Mouse (Mus musculus): Measurements from ENCODE around the gene Ppid. TPM values are rescaled to one million over a fixed set of nuclear protein-coding genes. Genes with fewer than 3 reads are reported as not detected.

Ppid gene
- 138 TPM for polyA plus RNA-seq (2021)

DNA sequence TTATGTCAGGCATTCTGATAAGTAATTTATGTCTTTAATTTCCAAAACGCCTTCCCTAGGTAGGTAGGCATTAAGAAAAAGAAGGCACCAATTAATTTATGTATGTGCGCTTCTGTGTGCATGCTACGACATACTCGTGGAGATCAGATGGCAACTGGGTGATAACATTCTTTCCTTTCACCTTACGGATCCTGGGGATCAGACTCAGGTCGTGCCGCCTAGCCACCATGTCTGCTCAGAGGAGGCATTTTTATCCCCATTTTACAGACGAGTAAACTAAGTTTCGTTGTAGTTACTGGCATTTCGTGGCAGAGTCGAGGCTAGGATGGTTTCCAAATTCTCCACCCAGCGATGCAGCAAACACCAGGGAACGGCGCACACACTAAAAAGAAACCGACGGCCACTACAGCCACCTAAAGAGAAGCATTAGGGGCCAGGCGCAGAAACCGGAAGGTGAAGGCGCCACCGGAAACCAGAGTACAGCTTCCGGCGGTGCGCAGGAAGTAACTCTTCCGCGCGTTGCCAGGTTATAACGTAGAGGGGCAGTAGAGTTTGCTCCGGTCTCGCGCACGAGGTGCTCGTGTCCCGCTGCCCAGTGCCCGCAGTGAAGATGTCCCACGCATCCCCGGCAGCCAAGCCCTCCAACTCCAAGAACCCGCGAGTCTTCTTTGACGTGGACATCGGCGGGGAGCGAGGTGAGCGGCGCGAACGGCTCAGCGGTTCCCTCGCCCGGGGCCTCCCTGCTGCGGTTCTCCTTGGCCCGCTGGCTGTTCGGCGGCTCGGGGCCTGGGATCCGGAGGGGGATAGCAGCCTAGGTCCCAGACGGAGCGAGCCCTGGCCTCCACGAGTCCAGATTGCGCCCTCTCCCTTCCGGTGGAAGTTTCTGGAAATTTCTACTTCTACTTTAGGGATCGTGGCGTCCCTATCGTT lies at the start of gene Ppid:
TSS of gene Ppid (plus strand) at position 480 of the 930 bp plus-strand sequence.
- POLR2A ChIA-PET: interaction anchor here (1.2 kb wide), 1 partner anchor 347 kb away, joined by 4 read pairs; no protein-coding TSS in a partner anchor
- ATAC-seq: peak; percentile 80
- no peak for TF ChIP-seq CTCF (IDR thresholded peaks at IDR 0.05)
- peak; percentile 48 for DNase-seq (ENCODE audit: low read depth, low spot score)
- in situ Hi-C loops (cut with MboI; ENCODE audit: low pct_unique_long_range_greater_than_20kb): loop anchor here (5.0 kb wide), 2 partner anchors 304 to 634 kb away; partner anchors contain the start of gene Rapgef2
- CTCF ChIA-PET: interaction anchor here (0.6 to 2.1 kb wide), 3 partner anchors 54 to 394 kb away, joined by 3 to 5 read pairs (median 3); no protein-coding TSS in a partner anchor
- no peaks in the 10 kb centered on the region for H3K27me3 ChIP-seq

DNA sequence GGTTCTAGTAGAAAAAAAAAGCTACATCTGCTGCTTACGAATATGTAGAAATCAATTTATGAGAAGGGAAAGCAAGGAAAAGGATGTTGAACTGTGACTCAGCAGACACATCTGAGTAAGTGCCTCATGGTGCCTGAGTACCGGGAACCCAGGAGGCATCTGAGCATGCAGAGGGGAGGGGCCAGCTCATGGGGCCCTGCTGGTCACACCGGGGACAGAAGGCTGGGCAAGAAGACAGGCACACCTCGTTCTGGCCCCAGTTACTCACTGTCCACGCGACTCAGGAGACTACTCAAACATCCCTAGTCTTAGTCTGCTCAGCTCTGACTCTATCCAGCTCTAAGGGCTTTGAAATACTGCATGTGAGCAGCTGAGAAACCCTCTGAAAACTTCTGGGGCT lies 48.6 kb upstream of the Ppid start:
- no peaks in the 10 kb centered on the region for H3K27me3 ChIP-seq
- no peak for TF ChIP-seq CTCF (IDR thresholded peaks at IDR 0.05)
- in situ Hi-C loops (cut with MboI; ENCODE audit: low pct_unique_long_range_greater_than_20kb): no loop called here
- DNase-seq (ENCODE audit: low read depth, low spot score) (peak; percentile 68), ATAC-seq (peak; percentile 100)
- ChIA-PET CTCF (interaction anchor here (1.0 to 2.2 kb wide), 6 partner anchors 10 to 78 kb away, joined by 3 to 7 read pairs (median 4); no protein-coding TSS in a partner anchor), POLR2A (interaction anchor here (0.6 to 1.9 kb wide), 2 partner anchors 21 to 24 kb away, joined by 4 to 6 read pairs; no protein-coding TSS in a partner anchor)

DNA sequence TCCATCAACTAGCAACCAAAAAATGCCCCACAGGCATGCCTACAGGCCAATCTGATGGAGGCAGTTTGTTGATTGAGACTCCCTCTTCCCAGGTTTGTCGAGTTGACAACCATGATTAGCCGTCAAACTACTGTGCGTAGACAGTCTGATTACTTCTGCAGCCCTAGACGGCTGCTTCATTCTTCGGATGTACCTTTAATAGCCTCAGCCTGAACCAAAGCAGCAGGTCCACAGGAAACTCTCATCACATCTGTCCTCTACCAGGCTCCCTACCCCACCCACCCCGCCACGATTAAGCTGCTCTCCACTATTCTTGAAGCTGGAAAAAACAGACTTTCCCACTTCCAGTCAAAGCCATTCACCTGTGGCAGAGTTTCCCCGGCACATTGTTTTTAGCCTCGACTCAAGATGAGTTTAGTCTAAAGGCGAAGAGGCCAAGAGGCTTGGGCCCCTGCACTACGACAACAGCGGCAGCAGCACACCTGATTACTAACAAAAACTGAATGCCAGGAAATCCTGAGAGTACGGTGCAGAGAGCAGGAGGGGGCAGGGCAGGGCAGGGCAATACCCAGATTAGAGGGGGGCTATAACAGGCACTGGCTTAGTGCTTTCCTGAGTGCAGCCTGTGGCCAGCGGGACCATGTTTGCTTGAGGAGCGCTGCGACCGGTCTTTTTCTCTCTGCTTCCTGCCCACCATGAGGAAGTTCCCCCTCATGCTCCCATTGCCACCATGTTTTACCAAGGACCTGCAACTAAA lies 42.3 kb upstream of the Ppid start:
- ChIA-PET CTCF (no interaction called here), POLR2A (no interaction called here)
- no peak for DNase-seq (ENCODE audit: low read depth, low spot score)

DNA sequence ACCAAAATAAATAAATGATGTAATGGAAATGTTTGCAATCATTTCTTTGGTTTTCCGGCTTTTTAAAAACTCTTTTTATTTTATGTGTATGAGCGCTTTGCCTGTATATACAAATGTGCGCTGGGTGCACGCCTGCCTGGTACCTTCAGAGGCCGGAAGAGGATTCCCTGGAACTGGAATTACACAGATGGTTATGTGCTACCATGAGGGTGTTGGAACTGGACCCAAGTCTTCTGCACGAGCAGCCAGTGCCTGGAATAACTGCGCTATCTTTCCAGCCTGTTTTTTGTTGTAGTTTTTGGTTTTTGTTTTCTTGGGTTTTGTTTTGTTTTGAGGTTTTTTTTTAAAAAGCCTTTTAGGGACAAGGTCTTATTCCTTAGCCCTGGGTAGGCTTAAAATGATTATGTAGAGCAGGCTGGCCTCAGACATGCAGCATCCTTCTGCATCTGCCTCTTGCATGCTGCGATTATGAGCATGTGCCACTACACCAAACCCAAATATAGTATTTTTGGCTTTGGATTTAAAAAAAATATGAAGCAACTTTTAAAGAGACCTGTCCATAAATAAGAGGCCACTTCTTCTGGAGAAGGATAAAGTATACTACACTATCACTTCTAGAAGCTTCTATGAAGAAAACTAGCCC lies 41.3 kb upstream of the Ppid start:
- ChIA-PET POLR2A (no interaction called here), CTCF (interaction anchor here (1.3 to 1.5 kb wide), 2 partner anchors 10 to 73 kb away, joined by 3 read pairs; no protein-coding TSS in a partner anchor)
- no peak for TF ChIP-seq CTCF (IDR thresholded peaks at IDR 0.05)
- H3K27me3 ChIP-seq: no peaks in the 10 kb centered on the region
- in situ Hi-C loops (cut with MboI; ENCODE audit: low pct_unique_long_range_greater_than_20kb): no loop called here
- ATAC-seq (no peak), DNase-seq (ENCODE audit: low read depth, low spot score) (no peak)

More for the DNA sequence above, 42.3 kb upstream of the Ppid start:
- no peak for ATAC-seq
- in situ Hi-C loops (cut with MboI; ENCODE audit: low pct_unique_long_range_greater_than_20kb): no loop called here
- TF ChIP-seq CTCF (IDR thresholded peaks at IDR 0.05): no peak
- no peaks in the 10 kb centered on the region for H3K27me3 ChIP-seq

DNA sequence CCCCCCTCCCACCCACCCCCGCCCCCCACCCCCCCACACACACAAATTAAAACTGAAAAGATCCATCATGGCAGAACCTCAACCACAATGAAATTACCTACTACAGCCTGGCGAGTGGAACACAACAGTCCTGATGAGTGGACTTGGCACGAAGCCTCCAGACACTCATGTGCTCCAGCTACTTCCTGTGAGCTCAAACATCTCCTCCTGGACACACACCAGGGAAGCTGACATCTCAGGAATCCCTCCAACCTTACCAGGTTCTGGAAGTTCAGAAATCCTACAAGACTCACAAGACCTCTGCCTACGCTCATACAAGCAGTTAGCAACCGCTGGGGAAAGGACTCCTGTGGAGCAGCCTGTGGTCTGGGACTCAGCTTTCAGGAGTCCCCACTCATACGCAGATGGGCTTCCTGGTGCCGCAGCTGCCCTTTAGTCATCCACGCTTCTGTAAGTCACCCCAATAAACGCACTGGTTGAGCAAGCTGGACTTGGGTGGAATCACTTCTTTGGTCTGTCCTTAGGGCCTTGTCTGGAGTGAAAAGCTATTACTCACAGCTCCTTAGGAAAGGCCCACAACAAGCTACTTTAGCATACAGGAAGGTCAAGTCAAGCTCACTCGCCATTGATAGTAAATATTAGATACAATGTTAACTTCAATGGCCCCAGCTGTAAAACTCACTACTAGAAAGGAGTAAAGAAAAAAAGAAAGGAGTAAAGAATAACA lies 39.2 kb upstream of the Ppid start:
- H3K27me3 ChIP-seq: no peaks in the 10 kb centered on the region
- no peak for TF ChIP-seq CTCF (IDR thresholded peaks at IDR 0.05)
- ChIA-PET CTCF (interaction anchor here (0.9 to 2.5 kb wide), 7 partner anchors 9 to 35 kb away, joined by 3 to 8 read pairs (median 5); no protein-coding TSS in a partner anchor), POLR2A (no interaction called here)
- in situ Hi-C loops (cut with MboI; ENCODE audit: low pct_unique_long_range_greater_than_20kb): no loop called here
- DNase-seq (ENCODE audit: low read depth, low spot score) (no peak), ATAC-seq (peak; percentile 56)

DNA sequence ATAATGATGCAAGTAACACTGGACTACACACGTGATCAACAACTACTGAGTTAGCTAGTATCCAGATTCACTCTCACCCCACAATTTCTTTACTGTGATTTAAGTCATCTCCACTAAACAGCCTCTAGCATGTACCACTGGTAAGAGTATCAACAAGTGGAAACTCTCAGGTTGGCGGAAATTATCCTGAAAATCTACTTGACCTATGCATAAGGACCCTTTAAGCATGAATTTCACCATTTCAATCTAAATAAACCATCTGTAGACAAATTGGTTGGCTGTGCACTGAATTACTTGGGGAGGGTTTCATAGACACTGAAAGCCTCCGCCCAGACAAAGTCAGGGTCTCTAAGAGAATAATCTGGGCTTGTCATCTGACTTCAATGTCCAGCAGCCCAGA lies 37.4 kb upstream of the Ppid start:
- H3K27me3 ChIP-seq: no peaks in the 10 kb centered on the region
- ChIA-PET CTCF (interaction anchor here (0.7 to 2.5 kb wide), 3 partner anchors 8 to 174 kb away, joined by 3 to 8 read pairs (median 5); no protein-coding TSS in a partner anchor), POLR2A (no interaction called here)
- no peak for ATAC-seq
- no peak for TF ChIP-seq CTCF (IDR thresholded peaks at IDR 0.05)
- DNase-seq (ENCODE audit: low read depth, low spot score): no peak
- in situ Hi-C loops (cut with MboI; ENCODE audit: low pct_unique_long_range_greater_than_20kb): no loop called here

DNA sequence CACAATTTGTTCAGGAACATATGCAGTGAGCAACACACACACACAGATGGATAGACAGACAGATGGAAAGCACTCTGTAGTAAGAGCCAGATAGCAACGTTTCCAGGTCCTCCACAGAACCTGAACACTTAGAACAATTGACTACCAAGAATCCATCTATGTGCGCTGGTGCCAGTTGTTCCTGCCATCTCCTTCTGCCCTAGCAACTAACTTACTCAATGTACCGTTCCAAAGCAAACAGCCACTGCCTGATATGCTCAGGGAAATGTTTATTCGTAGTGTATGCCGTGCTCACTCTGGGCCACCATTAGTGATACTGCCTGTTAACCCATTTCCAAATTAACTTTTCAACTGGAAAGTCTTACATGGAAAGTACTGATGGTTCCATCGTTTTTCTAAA lies 36.1 kb upstream of the Ppid start:
- DNase-seq (ENCODE audit: low read depth, low spot score): no peak
- TF ChIP-seq CTCF (IDR thresholded peaks at IDR 0.05): no peak
- in situ Hi-C loops (cut with MboI; ENCODE audit: low pct_unique_long_range_greater_than_20kb): no loop called here
- ATAC-seq: no peak
- ChIA-PET POLR2A (no interaction called here), CTCF (no interaction called here)
- no peaks in the 10 kb centered on the region for H3K27me3 ChIP-seq

DNA sequence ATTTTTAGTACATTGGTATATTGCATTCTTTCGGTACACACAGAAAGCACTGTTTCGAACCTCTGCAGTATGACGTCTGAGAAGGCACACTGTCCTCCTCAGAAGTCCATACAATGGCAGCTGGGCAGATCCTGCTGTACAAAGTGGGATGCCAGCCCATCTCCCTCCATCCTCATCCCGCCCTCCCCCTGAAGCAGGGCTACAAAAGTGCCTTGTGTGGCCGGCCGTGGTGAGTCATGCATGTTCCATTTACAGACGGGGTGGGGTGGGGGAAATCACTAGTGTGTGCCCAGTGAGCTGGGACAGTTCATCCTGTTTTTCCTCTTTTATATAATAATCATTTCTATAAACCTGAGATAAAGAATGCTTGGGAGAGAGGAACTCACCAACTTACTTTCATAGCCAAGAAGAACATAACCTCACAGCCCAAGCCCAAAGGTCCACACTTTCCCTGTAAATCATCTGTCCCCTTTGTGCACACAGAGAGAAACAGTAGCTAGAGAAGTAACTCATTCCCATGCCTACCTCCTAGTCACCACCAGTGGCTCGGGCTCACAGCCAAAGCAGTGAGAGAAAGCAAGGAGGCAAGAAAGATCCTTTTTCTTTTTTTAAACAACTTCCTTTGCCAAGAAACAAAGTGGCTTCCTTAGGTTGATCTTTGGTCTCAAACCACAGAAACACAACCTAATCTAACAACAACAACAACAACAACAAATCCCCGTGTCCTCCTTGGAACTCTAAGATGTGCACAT lies 31.9 kb upstream of the Ppid start:
- no peaks in the 10 kb centered on the region for H3K27me3 ChIP-seq
- no peak for TF ChIP-seq CTCF (IDR thresholded peaks at IDR 0.05)
- DNase-seq (ENCODE audit: low read depth, low spot score) (peak; percentile 75), ATAC-seq (peak; percentile 89)
- POLR2A ChIA-PET: interaction anchor here (1.0 kb wide), 1 partner anchor 8 kb away, joined by 6 read pairs; the partner anchor contains the start of gene Fnip2
- CTCF ChIA-PET: interaction anchor here (0.8 to 1.2 kb wide), 3 partner anchors 27 to 73 kb away, joined by 3 to 5 read pairs (median 3); no protein-coding TSS in a partner anchor
- in situ Hi-C loops (cut with MboI; ENCODE audit: low pct_unique_long_range_greater_than_20kb): no loop called here

DNA sequence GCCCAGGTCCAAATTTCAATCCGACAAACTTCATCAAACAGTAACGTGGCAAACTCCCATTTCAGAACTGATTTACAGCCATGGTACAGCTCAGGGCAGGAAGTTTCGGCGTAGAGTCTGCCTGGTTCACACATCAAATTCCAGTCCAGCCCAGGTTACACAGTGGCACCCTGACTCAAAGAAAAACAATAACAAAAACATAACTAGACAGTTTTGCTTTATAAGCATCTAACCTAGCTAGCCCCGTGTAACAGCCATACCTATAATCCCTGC lies 31.4 kb upstream of the Ppid start:
- ATAC-seq: peak; percentile 54
- CTCF ChIA-PET: interaction anchor here (0.8 to 1.2 kb wide), 4 partner anchors 27 to 73 kb away, joined by 3 to 5 read pairs (median 3); no protein-coding TSS in a partner anchor
- POLR2A ChIA-PET: no interaction called here

More for the DNA sequence above, 31.4 kb upstream of the Ppid start:
- TF ChIP-seq CTCF (IDR thresholded peaks at IDR 0.05): no peak
- in situ Hi-C loops (cut with MboI; ENCODE audit: low pct_unique_long_range_greater_than_20kb): no loop called here
- H3K27me3 ChIP-seq: no peaks in the 10 kb centered on the region
- no peak for DNase-seq (ENCODE audit: low read depth, low spot score)
